Mouse (Mus musculus): ENCODE results near the gene Shisa8. TPM values are rescaled to one million over a fixed set of nuclear protein-coding genes. Genes with fewer than 3 reads are reported as not detected.
A peak's percentile ranks its signal among the peaks of the same experiment; 100 is the strongest.

The Shisa8 gene
- total RNA-seq, 2 experiments from 2014 or later = 0.13 to 0.27 TPM

- peak in 1 of 2 experiments; percentile 38 for DNase-seq (ENCODE audit: low spot score in 2 of 2)
These were observed 6.1 kb downstream of the Shisa8 start for GRCm38 (mm10) chr15:82206365-82207104.

- DNase-seq (ENCODE audit: low spot score in 2 of 2) = no peak
These were observed 7.8 kb downstream of the Shisa8 start for GRCm38 (mm10) chr15:82204680-82205371.

- DNase-seq (ENCODE audit: low spot score in 2 of 2) = no peak
These were observed 8.8 kb downstream of the Shisa8 start for GRCm38 (mm10) chr15:82203611-82204351.

GRCm38 (mm10) chr15:82203090-82203489 lies 9.5 kb downstream of the Shisa8 start:
- DNase-seq (ENCODE audit: low spot score in 2 of 2) = no peak

- DNase-seq (ENCODE audit: low spot score in 2 of 2) = no peak
These were observed 10.5 kb downstream of the Shisa8 start for GRCm38 (mm10) chr15:82202086-82202485.

GRCm38 (mm10) chr15:82199546-82199945 lies 13.1 kb downstream of the Shisa8 start:
- no peak for DNase-seq (ENCODE audit: low spot score in 2 of 2)

- DNase-seq (ENCODE audit: low spot score in 2 of 2) = no peak
These were observed 14.3 kb downstream of the Shisa8 start for GRCm38 (mm10) chr15:82198342-82198741.

GRCm38 (mm10) chr15:82197937-82198336 lies 14.7 kb downstream of the Shisa8 start:
- DNase-seq (ENCODE audit: low spot score in 2 of 2) = no peak

- DNase-seq (ENCODE audit: low spot score in 2 of 2) = no peak
These were observed 15.3 kb downstream of the Shisa8 start for GRCm38 (mm10) chr15:82197246-82197750.

- no peak for DNase-seq (ENCODE audit: low spot score in 2 of 2)
These were observed 16.3 kb downstream of the Shisa8 start for GRCm38 (mm10) chr15:82196300-82196699.

- no peak for DNase-seq (ENCODE audit: low spot score in 2 of 2)
These were observed 20.0 kb downstream of the Shisa8 start for GRCm38 (mm10) chr15:82192617-82193016.

GRCm38 (mm10) chr15:82188481-82189240 lies 24.0 kb downstream of the Shisa8 start:
- DNase-seq (ENCODE audit: low spot score in 2 of 2) = no peak

GRCm38 (mm10) chr15:82187924-82188323 lies 24.7 kb downstream of the Shisa8 start:
- DNase-seq (ENCODE audit: low spot score in 2 of 2) = no peak

- DNase-seq (ENCODE audit: low spot score in 2 of 2) = no peak
These were observed 25.2 kb downstream of the Shisa8 start for GRCm38 (mm10) chr15:82187401-82187800.

GRCm38 (mm10) chr15:82186931-82187330 lies 25.7 kb downstream of the Shisa8 start:
- DNase-seq (ENCODE audit: low spot score in 2 of 2) = no peak

- DNase-seq (ENCODE audit: low spot score in 2 of 2) = no peak
These were observed 26.5 kb downstream of the Shisa8 start for GRCm38 (mm10) chr15:82186131-82186530.

GRCm38 (mm10) chr15:82185062-82185783 lies 27.4 kb downstream of the Shisa8 start:
- no peak for DNase-seq (ENCODE audit: low spot score in 2 of 2)

GRCm38 (mm10) chr15:82184656-82185055 lies 28.0 kb downstream of the Shisa8 start:
- no peak for DNase-seq (ENCODE audit: low spot score in 2 of 2)

GRCm38 (mm10) chr15:82184183-82184582 lies 28.4 kb downstream of the Shisa8 start:
- DNase-seq (ENCODE audit: low spot score in 2 of 2) = no peak

GRCm38 (mm10) chr15:82183596-82183995 lies 29.0 kb downstream of the Shisa8 start:
- DNase-seq (ENCODE audit: low spot score in 2 of 2) = no peak
